Mouse (Mus musculus): Measurements from ENCODE around the gene Prdm2.

GRCm38 (mm10) chr4:143241294-143241693, 28.5 kb upstream of the Prdm2 start:
- no peak for TF ChIP-seq CTCF (IDR thresholded peaks at IDR 0.05)
- TF ChIP-seq EP300 (IDR thresholded peaks at IDR 0.05): no peak

All from lung, postnatal 0 days (tissue).